Mouse (Mus musculus) liver, embryonic 14.5 days (tissue): ENCODE results near the gene Nploc4. TPM values are rescaled to one million over a fixed set of nuclear protein-coding genes. Genes with fewer than 3 reads are reported as not detected.
A peak's percentile ranks its signal among the peaks of the same experiment; 100 is the strongest.

Experiments used
- ATAC-seq: fragments of 200-750 bp; cut with Nextera tagmentation; 2 replicates; pipeline ENCODE4 v1.8.0; 2017; ENCODE audit warnings: moderate number of reproducible peaks, mild to moderate bottlenecking, moderate library complexity; ENCODE audit not compliant: insufficient read depth
- DNase-seq, 3 experiments: peaks; one replicate each; pipeline ENCODE4 v3.0.0-alpha.2; 2012 to 2013; ENCODE audit warnings: low read depth in 3 of 3, low spot score in 3 of 3
- H3K27ac ChIP-seq: fragments of 300-500 bp; sonication (generic); 2 replicates; pipeline ENCODE4 v1.5.1; 2014; ENCODE audit warnings: moderate library complexity, mild to moderate bottlenecking, control low read depth, inconsistent platforms
- H3K27me3 ChIP-seq: fragments of 300-500 bp; sonication (generic); 2 replicates; pipeline ENCODE4 v1.6.1; 2014; ENCODE audit warnings: mild to moderate bottlenecking, low read length, moderate library complexity; ENCODE audit not compliant: control insufficient read depth, insufficient read depth
- H3K36me3 ChIP-seq: fragments of 300-500 bp; sonication (generic); replicated peaks from 2 replicates; pipeline ENCODE4 v1.6.1; 2014; ENCODE audit warnings: low read depth; ENCODE audit not compliant: control insufficient read depth, insufficient read depth
- H3K4me1 ChIP-seq, 2 experiments: fragments of 200-500 bp in 1 of 2; fragments of 300-500 bp in 1 of 2; sonication (generic) in 1 of 2; replicated peaks; 2 replicates each; pipeline ENCODE4 v1.6.1; 2012 to 2014; ENCODE audit warnings: antibody characterized with exemption in 1 of 2, inconsistent platforms in 1 of 2, low read length in 1 of 2; ENCODE audit not compliant: control insufficient read depth in 2 of 2, insufficient read depth in 2 of 2
- H3K4me2 ChIP-seq: fragments of 300-500 bp; sonication (generic); 2 replicates; pipeline ENCODE4 v1.6.1; 2014; ENCODE audit warnings: low read depth, mild to moderate bottlenecking, control low read depth, moderate library complexity
- H3K4me3 ChIP-seq, 2 experiments: fragments of 200-500 bp in 1 of 2; fragments of 300-500 bp in 1 of 2; sonication (generic) in 1 of 2; 2 replicates each; pipeline ENCODE4 v1.5.1; 2012 to 2014; ENCODE audit warnings: low read depth in 2 of 2, low read length in 2 of 2, mild to moderate bottlenecking in 2 of 2, control low read depth in 1 of 2, inconsistent platforms in 1 of 2, moderate library complexity in 1 of 2; ENCODE audit not compliant: insufficient read depth in 1 of 2
- H3K9ac ChIP-seq: fragments of 300-500 bp; sonication (generic); replicated peaks from 2 replicates; pipeline ENCODE4 v1.6.1; 2014; ENCODE audit warnings: mild to moderate bottlenecking, control low read depth, moderate library complexity
- H3K9me3 ChIP-seq: fragments of 300-500 bp; sonication (generic); 2 replicates; pipeline ENCODE4 v1.6.1; 2016; ENCODE audit warnings: low read length, mixed read lengths; ENCODE audit not compliant: control insufficient read depth
- CTCF ChIP-seq: IDR thresholded peaks from 2 replicates; pipeline ENCODE4 v1.5.1; 2016; ENCODE audit warnings: antibody characterized with exemption, low read depth, control low read depth
- EP300 ChIP-seq: IDR thresholded peaks from 2 replicates; pipeline ENCODE4 v1.6.1; 2016; ENCODE audit warnings: antibody characterized with exemption, low read depth
- WGBS: fragments of 180-500 bp; shearing (Covaris S2); extraction: QIAGEN DNeasy Blood & Tissue Kit; methylation state at CpG from one replicate; pipeline ENCODE4 v1.1.7; 2014; ENCODE audit not compliant: insufficient replicate concordance; 5-methylcytosine and 5-hydroxymethylcytosine counted together
- polyA plus RNA-seq, 2 experiments: library from polyadenylated mRNA; depleted of rRNA in 1 of 2; stranded (reverse) in 1 of 2; unstranded in 1 of 2; fragments of >200 nt; fragmentation: Nextera tagmentation in 1 of 2; extraction: Ambion mirVana in 1 of 2; gene quantifications; 2 replicates each; pipeline versions ENCODE4 v1.2.1 to v1.2.3; 2012 to 2014

The Nploc4 gene
- 17.9 and 21.1 TPM in 2 replicates for polyA plus RNA-seq (2012; rRNA removed)
- polyA plus RNA-seq (2014; fragmentation: Nextera tagmentation; extraction: Ambion mirVana): 21.2 and 22.2 TPM in 2 replicates

GRCm38 (mm10) chr11:120437152-120437856 lies at the start of gene Nploc4:
Nploc4 (minus strand) TSS chr11:120437708.
- peaks cover 16% of the 10 kb centered on the region for H3K36me3 ChIP-seq
- peak within 1 kb of the TSS; percentile 84 to 96 for H3K4me3 ChIP-seq
- H3K4me2 ChIP-seq: peak within 1 kb of the TSS; percentile 93
- DNase-seq: peak; percentile 67 to 72 (median 71)
- H3K4me1 ChIP-seq: peaks cover 9 to 10% of the 10 kb centered on the region in 2 experiments
- under 1% methylated on average over 75 of the region's 77 CpGs for WGBS
- peak within 1 kb of the TSS; percentile 91 for H3K9ac ChIP-seq
- ATAC-seq: peak; percentile 94
- peak within 1 kb of the TSS; percentile 75 for H3K27ac ChIP-seq
- no peaks in the 10 kb centered on the region for H3K27me3 ChIP-seq
- TF ChIP-seq CTCF: peak; percentile 31
- no peak for TF ChIP-seq EP300
- no peaks in the 10 kb centered on the region for H3K9me3 ChIP-seq

GRCm38 (mm10) chr11:120485251-120485650 lies 47.7 kb upstream of the Nploc4 start:
- H3K4me3 ChIP-seq: peak overlapping the region; percentile 70 to 92
- DNase-seq (no peak), ATAC-seq (no peak)
- WGBS: 6% methylated on average over 10 of the region's 10 CpGs
- peak overlapping the region; percentile 92 for H3K9ac ChIP-seq
- TF ChIP-seq CTCF (no peak), EP300 (no peak)
- no peaks in the 10 kb centered on the region for H3K27me3 ChIP-seq
- peaks cover 42% of the 10 kb centered on the region for H3K36me3 ChIP-seq
- peak overlapping the region; percentile 70 for H3K4me2 ChIP-seq
- no peaks in the 10 kb centered on the region for H3K9me3 ChIP-seq
- H3K27ac ChIP-seq: peak overlapping the region; percentile 37
- H3K4me1 ChIP-seq: peaks cover 8 to 15% of the 10 kb centered on the region in 2 experiments

GRCm38 (mm10) chr11:120484265-120484981 lies 46.9 kb upstream of the Nploc4 start, which contains the start of gene Mrpl12:
Mrpl12 (plus strand) TSS chr11:120484613.
- peak within 1 kb of the TSS; percentile 70 for H3K4me2 ChIP-seq
- H3K4me3 ChIP-seq: peak within 1 kb of the TSS; percentile 70 to 92
- peak within 1 kb of the TSS; percentile 37 for H3K27ac ChIP-seq
- H3K27me3 ChIP-seq: no peaks in the 10 kb centered on the region
- TF ChIP-seq CTCF (peak; percentile 27; the same call in 1 of the 2 replicates), EP300 (peak; percentile 45)
- peak within 1 kb of the TSS; percentile 92 for H3K9ac ChIP-seq
- H3K9me3 ChIP-seq: no peaks in the 10 kb centered on the region
- DNase-seq (peak; percentile 85 to 87 (median 87)), ATAC-seq (peak; percentile 87)
- under 1% methylated on average over 60 of the region's 60 CpGs for WGBS
- H3K4me1 ChIP-seq: peaks cover 4 to 6% of the 10 kb centered on the region in 2 experiments
- H3K36me3 ChIP-seq: peaks cover 48% of the 10 kb centered on the region

- TF ChIP-seq CTCF (no peak), EP300 (no peak)
- Histone ChIP-seq H3K9me3 (no peaks in the 10 kb centered on the region), H3K4me2 (peak overlapping the region; percentile 70), H3K4me1 (peaks cover 3 to 4% of the 10 kb centered on the region in 2 experiments; a peak in 3 of 4 replicates), H3K27me3 (no peaks in the 10 kb centered on the region), H3K9ac (peak overlapping the region; percentile 92), H3K27ac (peak overlapping the region; percentile 1; the same call in 1 of the 2 replicates), H3K36me3 (peaks cover 51% of the 10 kb centered on the region), H3K4me3 (peak overlapping the region in 1 of 2 experiments; percentile 92; a peak in 2 of 4 replicates)
- 86% methylated on average over 7 of the region's 7 CpGs for WGBS
- ATAC-seq (no peak), DNase-seq (no peak)
Measured at GRCm38 (mm10) chr11:120483448-120483934, 46.0 kb upstream of the Nploc4 start.
